Mouse (Mus musculus) c-Kit-positive CD71-positive TER-119-positive erythroid progenitor cells, embryonic 14.5 days (primary cell): ENCODE results near the gene Luzp2.

Experiments
- DNase-seq: peaks from one replicate; pipeline ENCODE4 v3.0.0-alpha.2; 2013; ENCODE audit warnings: low spot score

Luzp2 gene

DNA sequence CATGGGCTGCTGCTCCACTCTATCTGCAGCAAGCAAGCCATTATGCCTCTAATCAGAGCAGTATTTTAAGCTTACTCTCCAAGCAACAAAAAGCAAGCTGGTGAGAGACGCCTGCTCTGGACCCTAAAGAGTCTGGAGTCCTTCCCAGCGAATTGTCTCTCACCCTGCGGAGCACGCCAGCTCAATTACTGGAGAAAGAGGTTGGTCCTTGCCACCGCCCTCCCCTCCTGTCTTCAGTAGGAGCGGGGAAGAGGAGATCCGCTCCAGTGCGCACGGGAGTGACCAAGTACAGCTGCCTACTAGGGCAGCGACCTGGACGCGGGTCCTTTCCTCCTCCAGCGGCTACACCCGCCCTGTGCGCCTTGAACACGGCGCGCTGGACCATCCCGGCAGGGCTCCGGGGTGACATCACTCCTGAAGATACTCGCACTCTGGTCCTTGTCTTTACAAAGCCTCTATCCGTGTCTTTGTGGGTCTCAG, at the start of gene Luzp2:
TSS of gene Luzp2 (plus strand) at position 127 of the 480 bp plus-strand sequence.
- no peak for DNase-seq

DNA sequence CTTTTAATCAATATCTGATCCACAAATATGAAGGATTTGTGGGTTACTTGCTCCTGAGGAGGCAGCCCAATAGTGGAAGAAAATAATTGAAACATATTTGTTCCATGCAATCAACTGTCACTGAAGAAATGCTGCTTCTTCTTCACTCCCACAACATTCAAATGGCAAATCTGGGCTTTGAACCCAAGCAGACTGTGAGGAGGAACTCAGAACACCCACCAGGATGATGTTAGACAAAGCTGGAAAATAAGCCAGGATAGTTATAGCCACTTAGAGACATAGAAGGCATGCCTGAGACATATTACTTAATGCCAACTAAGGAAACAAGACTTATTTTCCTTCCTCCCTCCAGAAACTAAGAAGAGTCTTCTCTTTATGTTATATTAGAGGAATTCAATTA, 47.8 kb upstream of the Luzp2 start:
- DNase-seq, result no peak

DNA sequence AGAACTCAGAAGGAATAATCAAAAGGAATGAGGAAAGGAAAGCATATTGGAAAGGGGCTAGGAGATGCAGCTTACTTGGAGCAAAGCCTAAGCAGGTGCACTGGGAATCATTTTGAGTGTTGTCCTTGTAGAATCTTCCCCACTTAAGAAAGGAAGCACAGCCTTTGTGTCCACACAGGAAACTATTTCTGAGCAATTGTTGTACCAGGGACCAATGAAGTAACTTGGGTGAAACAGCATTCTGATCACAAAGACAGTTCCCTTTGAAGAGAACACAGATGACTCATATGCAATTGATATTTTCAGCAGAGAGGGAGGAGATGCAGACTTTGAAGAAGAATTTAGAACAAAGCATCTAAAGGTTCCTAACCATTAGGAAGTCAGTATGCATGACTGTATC, 16.7 kb upstream of the Luzp2 start:
- no peak for DNase-seq

DNA sequence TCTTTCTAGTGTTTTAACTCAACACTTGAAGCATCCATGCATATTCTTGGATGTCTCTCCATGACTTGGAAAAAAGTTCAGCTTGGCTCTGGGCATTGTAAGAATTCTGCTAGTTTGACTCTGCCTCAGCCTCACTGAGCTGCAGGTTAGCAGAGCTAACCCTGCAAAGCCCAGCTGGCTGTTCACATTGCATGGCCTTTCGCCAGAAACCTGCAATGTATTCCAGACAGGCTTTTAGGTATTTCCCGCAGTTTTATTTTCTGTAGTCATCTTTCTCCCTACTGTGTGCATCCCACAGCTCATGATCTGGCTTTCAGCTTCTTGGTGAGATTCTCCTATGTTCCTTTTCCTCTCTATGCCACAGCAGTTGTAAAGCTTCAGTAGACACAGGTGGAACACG, 6.5 kb upstream of the Luzp2 start:
- DNase-seq, result no peak

DNA sequence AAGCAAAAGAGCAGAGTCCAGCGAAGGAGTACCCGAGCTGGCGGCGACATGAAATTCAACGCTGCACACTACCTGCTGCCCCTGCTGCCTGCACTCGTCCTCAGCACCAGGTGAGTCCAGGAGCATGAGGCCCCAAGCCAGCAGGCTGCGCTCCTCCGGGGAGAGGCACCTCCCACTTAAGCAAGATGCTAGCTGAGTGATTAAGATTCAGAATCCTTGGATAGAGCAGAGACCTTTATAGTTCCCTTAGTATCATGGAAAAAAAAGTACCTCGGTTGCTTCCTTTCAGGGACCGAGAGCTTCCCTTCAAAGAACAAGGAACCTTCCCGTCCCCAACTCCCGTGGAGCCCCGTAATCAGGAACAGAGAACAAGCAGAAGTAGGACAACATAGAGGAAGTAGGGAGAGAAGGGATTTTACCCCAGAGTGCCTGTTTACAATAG, 634 bp downstream of the Luzp2 start:
- no peak for DNase-seq

DNA sequence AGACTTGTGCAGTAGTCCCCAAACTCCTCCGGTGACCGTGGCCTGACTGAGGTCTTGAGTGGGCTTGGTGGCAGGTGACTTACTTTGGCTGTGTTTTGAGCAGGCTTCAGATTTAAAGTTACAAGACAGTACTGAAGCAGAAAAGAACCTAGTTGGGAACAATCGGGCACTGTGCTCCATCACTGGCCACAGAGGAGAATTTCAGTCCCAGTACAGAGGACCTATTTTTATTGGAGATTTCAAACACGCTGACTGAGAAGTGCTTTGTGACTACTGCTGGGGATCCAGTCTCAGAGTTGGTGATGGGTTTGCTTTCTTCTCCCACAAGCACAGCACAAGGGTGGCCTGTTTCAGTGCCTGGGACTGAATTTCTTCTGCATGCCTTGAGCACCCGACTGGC, 1.1 kb downstream of the Luzp2 start:
- DNase-seq, result no peak

DNA sequence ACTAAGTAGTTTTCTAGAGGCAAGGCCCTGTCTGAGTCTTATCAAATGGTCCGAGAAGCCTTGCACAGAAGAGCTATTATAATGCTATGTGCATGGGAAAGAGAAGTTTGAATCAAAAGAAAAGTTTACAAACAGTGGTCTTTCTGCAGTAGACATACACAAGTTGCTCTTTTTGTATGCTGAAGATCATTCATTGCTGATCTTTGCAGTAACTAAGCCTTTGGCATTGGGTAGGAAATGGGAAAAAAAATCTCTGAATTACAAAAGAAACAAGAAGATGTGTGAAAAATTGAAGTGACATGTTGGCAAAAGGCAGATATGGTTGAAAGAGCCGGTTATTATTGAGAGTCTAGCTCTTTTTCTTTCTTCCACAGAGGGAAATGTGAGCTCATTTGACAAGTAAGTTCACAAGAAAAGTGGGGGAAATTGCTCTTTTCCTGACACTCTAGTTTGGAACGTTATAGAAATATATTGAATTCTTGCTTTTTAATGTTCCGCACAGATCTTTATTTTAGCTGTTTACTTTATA, 7.6 kb downstream of the Luzp2 start:
- DNase-seq, result no peak

DNA sequence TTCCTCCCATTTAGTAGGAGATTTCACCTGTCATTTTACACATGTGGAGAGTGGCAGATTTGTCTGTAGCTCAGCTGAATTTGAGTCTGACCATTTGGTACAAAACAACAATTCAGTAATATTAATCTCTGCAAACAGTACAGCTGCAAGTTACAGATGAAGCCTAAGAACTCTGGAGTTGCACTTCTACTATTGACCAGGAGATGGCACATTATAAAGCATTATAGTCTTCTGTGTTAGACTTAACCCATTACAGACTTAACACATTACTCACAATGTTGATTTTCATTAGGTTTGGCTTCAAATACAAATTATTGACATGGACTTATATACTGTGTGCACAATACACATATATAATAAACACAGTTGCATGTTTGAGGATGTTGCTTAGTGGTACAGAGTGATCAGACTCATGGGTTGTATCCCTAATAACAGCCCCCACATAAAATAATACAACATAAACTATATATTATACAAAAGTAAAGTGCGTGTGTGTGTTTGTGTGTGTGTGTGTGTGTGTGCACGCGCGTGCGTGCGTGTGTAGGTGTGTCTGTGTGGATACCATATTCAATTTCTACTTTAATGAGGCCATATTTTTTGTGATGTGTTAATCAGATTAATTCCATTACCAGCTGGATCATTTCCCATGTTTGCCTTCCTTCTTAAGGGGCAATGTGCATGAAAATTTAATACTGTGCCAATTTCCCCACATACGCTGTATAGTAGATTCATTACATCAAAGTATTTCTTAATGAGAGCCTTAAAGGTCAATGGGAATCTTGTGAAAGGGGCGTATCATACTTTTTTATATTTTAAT, 10.8 kb downstream of the Luzp2 start:
- no peak for DNase-seq

DNA sequence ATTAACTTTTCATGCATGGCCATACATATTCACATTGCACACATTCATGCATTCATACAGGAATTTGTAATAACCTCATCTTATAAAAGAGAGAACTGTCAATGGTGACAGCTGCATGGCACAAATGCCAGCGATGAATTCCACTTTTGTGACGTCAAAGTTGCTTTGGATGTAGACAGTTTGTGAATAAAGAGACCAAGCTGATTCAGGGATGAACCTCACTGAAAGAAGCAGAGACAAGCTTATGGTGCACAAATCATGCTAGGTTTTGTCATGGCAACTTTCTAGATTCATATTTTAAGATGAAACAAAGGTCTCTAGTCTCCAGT, 11.4 kb downstream of the Luzp2 start:
- no peak for DNase-seq

DNA sequence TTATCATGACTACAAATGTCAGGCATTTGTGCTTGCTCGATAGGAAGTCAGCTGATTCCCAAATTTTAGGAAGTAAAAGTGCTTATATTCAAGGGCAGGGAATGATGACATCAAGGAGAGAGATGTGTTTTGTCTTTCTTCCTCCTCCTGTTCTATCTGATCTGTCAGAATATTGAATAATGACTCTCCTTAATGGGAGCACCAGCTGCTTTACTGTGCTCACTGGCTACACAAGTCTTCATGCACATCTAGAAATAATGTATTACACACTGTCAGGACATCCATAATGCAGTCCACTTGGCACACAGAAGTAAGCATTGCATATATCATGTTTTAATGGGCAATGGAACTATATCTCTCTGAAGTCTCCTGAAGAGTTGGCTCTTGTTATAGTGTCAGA, 17.6 kb downstream of the Luzp2 start:
- DNase-seq, result no peak

DNA sequence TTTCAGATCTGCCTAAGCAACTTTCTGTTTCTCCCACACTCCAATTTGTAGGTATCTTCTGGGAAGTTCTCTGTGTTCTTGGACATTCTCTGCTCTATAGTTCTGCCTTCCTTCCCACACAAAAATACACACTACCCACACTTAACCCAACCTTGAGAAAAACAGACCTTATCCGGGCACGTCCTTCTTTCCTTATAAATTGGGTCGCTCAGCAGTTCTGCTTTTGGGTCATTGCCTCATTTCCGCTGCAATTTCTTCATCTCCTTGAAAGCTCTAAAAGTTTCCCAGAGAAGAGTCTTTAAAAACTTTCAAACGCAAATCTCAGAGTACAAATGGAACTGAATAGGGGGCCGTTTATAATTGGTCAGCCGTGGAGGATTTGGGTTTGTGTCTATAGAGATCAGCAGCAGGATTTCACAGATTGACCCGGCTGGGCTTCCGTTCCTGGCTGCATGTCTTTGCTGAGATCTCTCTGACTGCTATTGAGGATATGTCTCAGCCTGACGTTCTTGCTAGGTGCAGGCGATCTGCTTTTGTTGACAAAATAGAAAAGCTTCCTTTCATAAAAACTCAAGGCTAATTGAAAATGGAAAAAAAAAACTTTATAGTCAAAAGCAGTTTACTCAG, 26.0 kb downstream of the Luzp2 start:
- DNase-seq, result no peak

DNA sequence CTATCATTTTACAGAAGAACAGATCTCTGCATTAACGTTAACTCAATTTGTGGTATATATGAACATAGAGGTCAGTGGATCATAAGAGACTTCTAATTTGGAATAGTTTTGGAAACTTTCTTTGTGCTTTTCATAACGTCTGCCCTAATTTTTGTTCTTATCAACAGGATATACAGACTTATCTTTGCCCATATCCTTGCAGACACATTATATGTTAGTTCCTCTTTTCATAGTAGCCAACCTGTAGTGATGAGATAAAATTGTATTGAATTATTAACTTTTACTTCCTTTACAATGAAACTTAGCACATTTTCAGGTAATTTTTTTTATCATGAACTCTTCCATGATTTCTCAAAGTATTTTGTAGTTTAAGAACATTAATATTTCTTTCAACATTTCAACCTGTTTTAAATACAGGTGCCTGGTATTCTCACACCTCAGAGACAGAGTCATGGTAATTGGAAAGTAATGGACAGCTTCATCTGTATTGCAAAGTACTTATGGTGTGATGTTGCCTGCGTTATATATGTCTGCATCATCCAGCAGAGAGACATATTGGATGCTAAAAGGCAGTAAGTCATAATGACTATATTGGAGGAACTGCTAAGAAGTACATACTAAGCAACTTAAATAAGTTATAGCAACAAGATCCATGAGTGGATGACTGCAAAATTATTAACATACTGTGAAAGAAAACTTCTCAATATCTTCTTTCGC, 43.8 kb downstream of the Luzp2 start:
- DNase-seq, result no peak

DNA sequence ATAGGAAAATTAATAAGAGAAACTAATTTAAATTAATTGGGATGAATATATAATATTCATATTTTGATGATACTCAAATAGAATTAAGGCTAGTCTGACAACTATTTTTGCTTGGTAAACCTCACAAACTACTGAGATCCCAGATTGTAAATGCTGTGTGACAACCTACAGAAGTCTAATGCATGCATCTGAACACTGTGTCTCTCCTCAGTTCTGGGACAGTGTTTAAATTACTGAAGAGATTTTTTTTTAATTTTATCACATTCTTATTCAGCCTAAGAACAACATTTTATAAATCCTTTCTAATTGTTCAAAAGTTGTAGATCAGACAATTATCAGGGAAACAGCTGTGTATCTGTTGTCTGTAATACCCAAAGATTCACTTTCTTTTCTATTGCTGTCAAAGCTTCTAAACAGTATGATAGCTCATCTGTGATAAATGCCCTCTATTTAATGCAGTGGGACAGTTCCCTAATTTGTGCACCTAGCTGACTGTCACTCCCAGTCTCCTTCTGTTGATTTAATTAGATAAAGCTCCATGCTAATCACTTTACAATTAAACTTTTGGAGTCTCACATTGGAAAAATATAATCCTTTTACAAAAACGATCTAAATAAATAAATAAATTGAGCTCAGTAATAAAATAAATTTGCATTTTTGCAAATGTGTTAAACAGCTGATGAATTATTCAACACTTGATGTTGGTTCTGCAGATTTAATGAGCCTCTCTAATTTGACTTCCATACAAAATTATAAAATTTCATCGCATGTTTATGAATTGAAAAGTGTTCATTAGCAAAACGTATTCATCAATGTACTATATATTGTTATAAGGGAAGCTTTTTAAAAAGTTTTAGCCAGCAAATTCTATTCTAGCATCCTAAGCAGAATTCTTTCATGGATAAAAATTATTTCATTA, 58.7 kb downstream of the Luzp2 start:
- no peak for DNase-seq

DNA sequence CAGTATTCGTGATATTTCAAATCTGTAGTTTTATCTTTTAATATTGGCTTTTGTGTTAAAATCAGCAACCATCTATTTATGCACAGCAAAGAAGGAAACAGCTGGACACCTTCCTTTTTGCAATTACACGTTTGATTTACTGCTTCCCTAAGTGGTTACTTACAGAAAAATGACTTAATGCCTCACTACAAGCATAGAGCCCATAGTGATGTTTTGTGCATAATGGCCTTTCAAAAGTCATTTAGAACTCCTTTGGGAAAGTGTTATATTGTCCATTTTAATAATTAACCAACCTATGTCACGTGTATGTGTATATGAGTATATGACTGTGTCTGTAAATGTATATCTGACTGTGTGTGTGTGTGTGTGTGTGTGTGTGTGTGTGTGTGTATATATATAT, 63.3 kb downstream of the Luzp2 start:
- no peak for DNase-seq

DNA sequence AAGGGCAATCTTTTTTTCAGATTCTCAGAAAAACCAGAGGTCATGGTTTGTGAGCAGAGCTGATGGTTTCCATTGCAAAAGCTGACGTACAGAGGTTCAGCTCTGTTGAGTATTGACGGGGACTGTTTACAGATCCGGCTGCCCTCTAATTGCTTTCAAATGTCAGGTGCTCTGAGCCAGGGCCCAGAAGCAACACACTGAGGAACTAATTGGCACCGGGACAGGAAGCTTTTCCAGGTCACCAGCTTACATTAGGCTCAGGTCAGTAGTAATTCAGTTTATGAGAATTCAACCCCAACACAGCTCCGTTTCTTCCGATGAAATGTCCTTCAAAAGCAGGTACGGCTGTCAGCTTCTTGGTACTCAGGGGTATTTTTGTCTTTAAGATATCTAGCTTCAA, 74.7 kb downstream of the Luzp2 start:
- no peak for DNase-seq

DNA sequence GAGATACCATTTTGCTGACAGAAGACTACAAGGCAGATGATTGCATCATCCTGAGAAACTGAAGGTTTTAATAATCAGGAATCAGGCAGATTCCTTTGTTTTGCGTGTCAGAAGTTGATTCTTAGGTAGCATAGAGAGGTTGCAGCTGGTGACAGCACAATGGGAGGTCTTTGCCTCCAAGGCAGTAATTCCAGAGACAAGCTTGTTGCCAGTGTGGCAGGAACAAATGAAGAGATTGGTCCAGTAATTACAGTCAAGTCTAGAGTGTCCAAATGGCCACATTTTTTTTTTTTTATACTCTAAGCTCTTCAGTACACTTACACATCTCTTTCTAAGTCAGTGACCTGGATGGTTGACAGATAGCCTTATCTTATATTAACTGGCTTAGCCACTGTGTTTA, 78.7 kb downstream of the Luzp2 start:
- DNase-seq, result no peak

DNA sequence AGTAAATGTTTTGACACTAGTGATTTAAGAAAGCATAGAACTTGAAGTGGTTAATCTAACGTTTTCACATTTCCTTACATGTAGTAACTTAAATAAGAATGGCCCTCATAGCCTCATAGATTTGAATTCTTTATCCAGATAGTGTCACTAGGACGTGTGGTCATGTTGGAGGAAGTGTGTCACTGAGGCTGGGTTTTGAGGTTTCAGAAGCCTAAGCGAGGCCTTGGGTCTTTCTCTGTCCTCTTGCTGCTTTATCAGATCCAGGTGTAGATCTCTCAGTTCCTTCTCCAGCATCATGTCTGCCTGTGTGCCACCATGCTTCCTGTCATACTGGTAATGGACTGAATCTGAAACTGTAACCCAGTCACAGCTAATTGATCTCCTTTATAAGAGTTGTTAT, 86.7 kb downstream of the Luzp2 start:
- no peak for DNase-seq

DNA sequence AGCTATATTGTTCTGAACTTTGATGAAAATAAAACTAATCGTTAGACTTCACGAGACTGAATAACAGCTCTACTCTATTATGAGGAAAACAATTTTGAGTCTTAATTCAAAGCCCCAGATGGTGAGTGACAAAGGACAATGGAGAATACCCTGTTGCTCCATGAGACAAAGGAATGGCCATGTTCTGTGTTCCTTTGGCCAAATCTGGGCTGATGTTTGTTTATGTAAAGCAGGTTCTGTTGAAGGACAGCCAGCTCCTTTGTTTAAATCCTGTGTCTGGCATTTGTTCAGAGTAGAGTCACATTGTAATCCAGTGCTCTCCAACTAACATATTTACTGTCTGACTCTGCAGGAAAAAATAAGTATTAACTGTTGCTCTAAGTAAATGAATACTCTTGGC, 121.5 kb downstream of the Luzp2 start:
- no peak for DNase-seq

DNA sequence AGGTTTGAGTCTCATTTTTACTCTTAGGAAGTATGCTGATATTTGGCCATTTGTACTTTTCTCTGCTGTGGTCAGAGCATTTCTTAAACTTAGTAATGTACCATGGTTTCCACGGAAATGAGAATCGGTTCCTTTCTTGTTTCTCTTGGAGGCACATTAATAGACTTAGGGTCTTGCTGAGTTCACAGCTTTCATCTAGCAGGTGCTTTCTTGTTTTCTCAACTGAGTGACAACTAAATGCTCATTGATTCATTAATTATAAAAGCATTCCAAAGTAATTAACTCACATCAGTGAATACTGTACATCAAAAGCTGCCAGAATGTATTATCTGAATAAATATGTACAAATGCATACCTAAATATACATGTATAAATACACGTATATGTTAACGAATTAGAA, 127.4 kb downstream of the Luzp2 start:
- DNase-seq, result no peak

DNA sequence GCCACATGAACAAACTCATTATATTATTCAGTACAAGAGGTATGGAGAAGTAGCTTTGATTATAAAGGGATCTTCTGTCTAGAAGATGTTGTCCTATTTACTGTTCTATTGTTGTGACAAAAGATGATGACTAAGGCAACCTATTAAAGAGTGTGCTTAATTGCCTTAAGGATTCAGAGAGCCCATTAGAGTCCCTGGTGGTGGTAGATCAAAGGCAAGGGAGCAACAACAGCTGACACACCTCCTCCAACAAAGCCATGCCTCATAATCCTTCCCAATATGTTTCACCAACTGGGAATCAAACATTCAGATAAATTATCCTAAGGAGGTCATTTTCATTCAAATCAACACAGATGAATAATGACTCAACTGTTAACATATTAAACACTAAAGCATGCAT, 142.1 kb downstream of the Luzp2 start:
- no peak for DNase-seq

DNA sequence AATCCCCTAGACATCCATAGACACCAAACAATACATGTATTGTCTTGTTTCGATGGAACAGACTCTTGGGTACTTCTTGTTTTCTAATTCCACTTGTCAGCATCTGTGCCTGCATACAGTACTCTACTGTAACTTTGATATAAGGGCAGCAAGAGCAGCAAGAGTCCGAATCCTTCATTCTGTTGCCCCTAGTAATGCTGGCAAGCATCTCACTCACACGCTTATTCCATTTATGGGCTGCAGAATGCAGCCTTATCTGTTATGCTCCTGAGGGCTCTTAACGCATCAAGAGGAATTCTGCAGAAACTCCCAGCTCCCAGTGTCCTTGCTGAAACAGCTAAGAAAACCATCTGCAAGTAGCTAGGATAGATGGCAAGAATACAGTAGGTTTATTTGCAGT, 145.3 kb downstream of the Luzp2 start:
- DNase-seq, result no peak

DNA sequence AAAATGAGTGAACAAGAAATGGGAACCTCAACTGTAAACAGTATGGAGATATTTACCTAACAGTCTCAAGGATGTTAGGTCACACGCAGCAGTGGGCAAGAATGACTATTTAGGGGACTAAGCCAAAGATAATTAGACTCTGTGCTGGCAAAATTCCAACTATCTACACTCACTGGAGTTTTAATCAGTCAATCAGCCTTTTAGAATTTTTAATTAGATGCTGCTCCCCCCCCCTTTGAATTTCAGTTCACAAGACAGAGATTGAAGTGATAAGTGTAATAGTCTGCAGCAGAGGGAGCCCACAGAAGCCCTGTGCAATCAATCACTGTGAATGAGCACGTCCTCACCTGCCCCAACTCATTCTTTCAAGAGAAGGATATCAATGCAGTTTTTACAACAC, 165.1 kb downstream of the Luzp2 start:
- DNase-seq, result no peak
